Mouse (Mus musculus): ENCODE measurements around the gene Smurf1.

- no peak for TF ChIP-seq POLR2A (IDR thresholded peaks at IDR 0.05; ENCODE audit: borderline replicate concordance, insufficient read depth, low read length)
- TF ChIP-seq CTCF (IDR thresholded peaks at IDR 0.05; ENCODE audit: borderline replicate concordance, insufficient read depth, low read depth, low read length): no peak
Measured at GRCm38 (mm10) chr5:144909521-144909920, 56.1 kb downstream of the Smurf1 start.
